9 mouse cellular contexts compared by ENCODE assay signal in the genomic region with DNA sequence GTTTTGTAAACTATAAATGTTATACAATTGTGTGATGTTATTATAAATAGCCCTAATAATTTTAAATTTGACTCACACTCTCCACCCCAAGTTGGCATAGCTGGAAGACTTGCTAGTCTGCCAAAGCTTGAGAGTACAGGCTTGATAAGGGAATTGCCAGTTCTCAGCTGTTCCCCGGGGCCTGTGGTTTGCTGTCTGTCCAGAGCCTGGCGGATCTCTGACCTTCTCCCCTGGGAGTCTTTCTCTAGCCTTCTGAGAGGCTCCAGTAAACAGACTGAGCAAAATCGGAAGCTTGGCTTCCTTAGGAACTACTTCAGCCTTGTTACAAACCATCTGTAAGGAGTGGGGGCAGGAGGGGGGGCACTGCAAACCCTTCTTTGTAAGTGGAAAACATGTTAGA. TPM values are rescaled to one million over a fixed set of nuclear protein-coding genes. Genes with fewer than 3 reads are reported as not detected.
DNase-seq lines count a peak whose midpoint lies in the region; ATAC-seq and TF ChIP-seq lines count a peak whose summit lies in the region.
"Had no signal": no experiment of that assay in that cellular context is flagged by ENCODE, and none has a peak within 500 bp of the region (broad histone marks: within the 10 kb centered on the region; RNA-seq: fewer than 3 reads in every experiment).

No protein-coding gene starts in this region.

- ATAC-seq in kidney, embryonic 16.5 days (ENCODE audit: low FRiP score, low TSS enrichment), result peak; percentile 78; the same call in 1 of the 2 replicates
- no peak for ATAC-seq in liver, postnatal 0 days
- ATAC-seq in hindbrain, embryonic 14.5 days (ENCODE audit: low FRiP score), result no peak

- peaks cover 17% of the 10 kb centered on the region for H3K4me1 ChIP-seq in kidney, embryonic 16.5 days (ENCODE audit: insufficient read depth, low read length)
- H3K4me1 ChIP-seq in liver, postnatal 0 days (ENCODE audit: insufficient read depth), result no peaks in the 10 kb centered on the region
- no peaks in the 10 kb centered on the region for H3K4me1 ChIP-seq in hindbrain, embryonic 14.5 days (replicated peaks; ENCODE audit: control insufficient read depth, insufficient read depth, low read length)

- no peak overlapping the region for H3K9ac ChIP-seq in kidney, embryonic 16.5 days (replicated peaks; ENCODE audit: low read length)
- H3K9ac ChIP-seq in liver, postnatal 0 days (replicated peaks), result no peak overlapping the region
- no peak overlapping the region for H3K9ac ChIP-seq in hindbrain, embryonic 14.5 days

- no peak for TF ChIP-seq EP300 in liver, postnatal 0 days (IDR thresholded peaks at IDR 0.05; ENCODE audit: low read depth)

- H3K27ac ChIP-seq in kidney, embryonic 16.5 days (ENCODE audit: low read length), result peak overlapping the region; percentile 52; the same call in 1 of the 2 replicates
- H3K27ac ChIP-seq in liver, postnatal 0 days (ENCODE audit: low read depth), result no peak overlapping the region
- no peak overlapping the region for H3K27ac ChIP-seq in hindbrain, embryonic 14.5 days

- H3K9me3 ChIP-seq in kidney, embryonic 16.5 days (ENCODE audit: low read length), result no peaks in the 10 kb centered on the region
- no peaks in the 10 kb centered on the region for H3K9me3 ChIP-seq in liver, postnatal 0 days (ENCODE audit: low read length)
- no peaks in the 10 kb centered on the region for H3K9me3 ChIP-seq in hindbrain, embryonic 14.5 days (ENCODE audit: control insufficient read depth, low read length)

- no peak overlapping the region for H3K4me2 ChIP-seq in kidney, embryonic 16.5 days (replicated peaks; ENCODE audit: low read depth, low read length)
- H3K4me2 ChIP-seq in liver, postnatal 0 days (ENCODE audit: low read depth, low read length), result no peak overlapping the region
- no peak overlapping the region for H3K4me2 ChIP-seq in hindbrain, embryonic 14.5 days (replicated peaks)

- no peaks in the 10 kb centered on the region for H3K27me3 ChIP-seq in kidney, embryonic 16.5 days (ENCODE audit: insufficient read depth, low read length)
- no peaks in the 10 kb centered on the region for H3K27me3 ChIP-seq in liver, postnatal 0 days (ENCODE audit: insufficient read depth, low read length)
- no peaks in the 10 kb centered on the region for H3K27me3 ChIP-seq in hindbrain, embryonic 14.5 days (ENCODE audit: control insufficient read depth, insufficient read depth, low read length)

- WGBS in kidney, embryonic 16.5 days, result 27% methylated on average over 3 of the region's 3 CpGs
- WGBS in liver, postnatal 0 days (ENCODE audit: insufficient replicate concordance), result 49% methylated on average over 3 of the region's 3 CpGs
- WGBS in hindbrain, embryonic 14.5 days, result 42% methylated on average over 3 of the region's 3 CpGs

- no peak overlapping the region for H3K4me3 ChIP-seq in kidney, embryonic 16.5 days (ENCODE audit: low read length)
- no peak overlapping the region for H3K4me3 ChIP-seq in liver, postnatal 0 days (ENCODE audit: low read depth, low read length)
- H3K4me3 ChIP-seq in hindbrain, embryonic 14.5 days (replicated peaks; ENCODE audit: low read length), result no peak overlapping the region

- TF ChIP-seq CTCF in liver, postnatal 0 days (IDR thresholded peaks at IDR 0.05; ENCODE audit: low read depth), result no peak

- DNase-seq in embryo, embryonic 10.5 days (ENCODE audit: low spot score), result peak; percentile 14
- DNase-seq in embryo, embryonic 10 days (ENCODE audit: low spot score), result no peak
- DNase-seq in 3134 (ENCODE audit: extremely low read depth, insufficient read length, low spot score), result peak; percentile 25
- peak; percentile 99 for DNase-seq in heart, adult 11 months
- no peak for DNase-seq in liver, postnatal 0 days
- DNase-seq in hindbrain, embryonic 14.5 days (ENCODE audit: low spot score), result no peak
- no peak for DNase-seq in B cell, adult 2 months

- no peaks in the 10 kb centered on the region for H3K36me3 ChIP-seq in kidney, embryonic 16.5 days (ENCODE audit: insufficient read depth, low read length)
- H3K36me3 ChIP-seq in liver, postnatal 0 days (replicated peaks; ENCODE audit: insufficient read depth, low read length), result no peaks in the 10 kb centered on the region
- no peaks in the 10 kb centered on the region for H3K36me3 ChIP-seq in hindbrain, embryonic 14.5 days (replicated peaks; ENCODE audit: control insufficient read depth, insufficient read depth)

RNA-seq across cellular contexts. Expression of gene Lmod2, which starts 10.7 kb away (rescaled TPM):
- polyA plus RNA-seq in kidney, embryonic 16.5 days (2015; fragmentation: Nextera tagmentation; extraction: Ambion mirVana), result 0.12 and 0.32 TPM in 2 replicates
- polyA plus RNA-seq in liver, postnatal 0 days (2015; fragmentation: Nextera tagmentation; extraction: Ambion mirVana), result 0.05 and 0.53 TPM in 2 replicates
- polyA plus RNA-seq in hindbrain, embryonic 14.5 days (2014; fragmentation: Nextera tagmentation; extraction: Ambion mirVana), result not detected in 2 replicates
- polyA plus RNA-seq: limb, embryonic 11.5 days had no signal

RNA-seq across cellular contexts. Expression of gene Asb15, which starts 58.9 kb away (rescaled TPM):
- 0.52 and 0.69 TPM in 2 replicates for polyA plus RNA-seq in kidney, embryonic 16.5 days (2015; fragmentation: Nextera tagmentation; extraction: Ambion mirVana)
- polyA plus RNA-seq in liver, postnatal 0 days (2015; fragmentation: Nextera tagmentation; extraction: Ambion mirVana), result not detected in 2 replicates
- 0.12 TPM in 1 of 2 replicates, not detected in the other for polyA plus RNA-seq in hindbrain, embryonic 14.5 days (2014; fragmentation: Nextera tagmentation; extraction: Ambion mirVana)
- polyA plus RNA-seq: limb, embryonic 11.5 days had no signal

RNA-seq across cellular contexts. Expression of gene Ndufa5, which starts 59.1 kb away (rescaled TPM):
- polyA plus RNA-seq in kidney, embryonic 16.5 days (2015; fragmentation: Nextera tagmentation; extraction: Ambion mirVana), result 348 and 350 TPM in 2 replicates
- polyA plus RNA-seq in liver, postnatal 0 days (2015; fragmentation: Nextera tagmentation; extraction: Ambion mirVana), result 303 and 316 TPM in 2 replicates
- polyA plus RNA-seq in hindbrain, embryonic 14.5 days (2014; fragmentation: Nextera tagmentation; extraction: Ambion mirVana), result 389 and 483 TPM in 2 replicates

Comparison
In these comparisons a context has a peak if more than half of its experiments do, and no peak if none do; other contexts are left out.
1. DNase-seq: peak in embryo, embryonic 10.5 days (single experiment), 3134 (single experiment) and heart, adult 11 months (single experiment); none in embryo, embryonic 10 days (single experiment), liver, postnatal 0 days (single experiment), hindbrain, embryonic 14.5 days (single experiment) and B cell, adult 2 months (0 of 2).